Mouse (Mus musculus) lung, embryonic 14.5 days (tissue): ENCODE measurements around the gene Gm12184. TPM values are rescaled to one million over a fixed set of nuclear protein-coding genes. Genes with fewer than 3 reads are reported as not detected.

Experiments used
- ATAC-seq: fragments of 200-750 bp; cut with Nextera tagmentation; 2 replicates; pipeline ENCODE4 v1.8.0; 2017; ENCODE audit warnings: mild to moderate bottlenecking, moderate TSS enrichment, moderate library complexity; ENCODE audit not compliant: insufficient read depth
- DNase-seq: peaks from one replicate; pipeline ENCODE4 v3.0.0-alpha.2; 2015
- H3K27ac ChIP-seq: fragments of 300-500 bp; sonication (generic); 2 replicates; pipeline ENCODE4 v1.5.1; 2014; ENCODE audit warnings: low read depth, mild to moderate bottlenecking, moderate library complexity
- H3K27me3 ChIP-seq: fragments of 300-500 bp; sonication (generic); 2 replicates; pipeline ENCODE4 v1.6.1; 2014; ENCODE audit warnings: low read length, control low read depth; ENCODE audit not compliant: insufficient read depth
- H3K36me3 ChIP-seq: fragments of 300-500 bp; sonication (generic); 2 replicates; pipeline ENCODE4 v1.6.1; 2014; ENCODE audit warnings: control low read depth; ENCODE audit not compliant: insufficient read depth
- H3K4me1 ChIP-seq: fragments of 300-500 bp; sonication (generic); 2 replicates; pipeline ENCODE4 v1.6.1; 2014; ENCODE audit warnings: antibody characterized with exemption, control low read depth; ENCODE audit not compliant: insufficient read depth
- H3K4me2 ChIP-seq: fragments of 300-500 bp; sonication (generic); 2 replicates; pipeline ENCODE4 v1.6.1; 2014; ENCODE audit warnings: mild to moderate bottlenecking
- H3K4me3 ChIP-seq: fragments of 300-500 bp; sonication (generic); 2 replicates; pipeline ENCODE4 v1.5.1; 2014; ENCODE audit warnings: low read depth, low read length
- H3K9ac ChIP-seq: fragments of 300-500 bp; sonication (generic); 2 replicates; pipeline ENCODE4 v1.6.1; 2014
- H3K9me3 ChIP-seq: fragments of 300-500 bp; sonication (generic); 2 replicates; pipeline ENCODE4 v1.6.1; 2016; ENCODE audit warnings: low read depth, low read length, control low read depth
- CTCF ChIP-seq: IDR thresholded peaks from 2 replicates; pipeline ENCODE4 v1.5.1; 2016; ENCODE audit warnings: antibody characterized with exemption, low read depth
- WGBS: fragments of 180-500 bp; shearing (Covaris S2); extraction: QIAGEN DNeasy Blood & Tissue Kit; methylation state at CpG from one replicate; pipeline ENCODE4 v1.1.7; 2014; 5-methylcytosine and 5-hydroxymethylcytosine counted together
- polyA plus RNA-seq: library from polyadenylated mRNA; unstranded; fragments of >200 nt; fragmentation: Nextera tagmentation; extraction: Ambion mirVana; gene quantifications from 2 replicates; pipeline ENCODE4 v1.2.1, GENCODE M21; 2014

The Gm12184 gene
- polyA plus RNA-seq, 1 experiment from 2014 or later: 11.8 TPM

GRCm38 (mm10) chr11:48871201-48871772 is 44.8 kb upstream of the Gm12184 start, which contains the start of gene Irgm1:
Irgm1 (minus strand) TSS chr11:48871683.
- H3K27ac ChIP-seq: peak within 1 kb of the TSS; percentile 77
- peak within 1 kb of the TSS; percentile 73 for H3K4me2 ChIP-seq
- H3K36me3 ChIP-seq: no peaks in the 10 kb centered on the region
- DNase-seq (peak; percentile 76), ATAC-seq (peak; percentile 49; the same call in 1 of the 2 replicates)
- peak within 1 kb of the TSS; percentile 46 for H3K4me3 ChIP-seq
- H3K9me3 ChIP-seq: no peaks in the 10 kb centered on the region
- TF ChIP-seq CTCF: peak; percentile 37
- H3K9ac ChIP-seq: peak within 1 kb of the TSS; percentile 69
- no peaks in the 10 kb centered on the region for H3K27me3 ChIP-seq
- 0 out of 2 replicates have a peak, but pooled peaks cover 10% of the 10 kb centered on the region for H3K4me1 ChIP-seq
- 2% methylated on average over 19 of the region's 19 CpGs for WGBS

GRCm38 (mm10) chr11:48870781-48871180 is 44.3 kb upstream of the Gm12184 start:
- Histone ChIP-seq H3K27ac (peak overlapping the region; percentile 77), H3K4me3 (peak overlapping the region; percentile 46), H3K36me3 (no peaks in the 10 kb centered on the region), H3K9me3 (no peaks in the 10 kb centered on the region), H3K9ac (peak overlapping the region; percentile 69), H3K4me2 (peak overlapping the region; percentile 73), H3K27me3 (no peaks in the 10 kb centered on the region), H3K4me1 (0 out of 2 replicates have a peak, but pooled peaks cover 10% of the 10 kb centered on the region)
- no peak for TF ChIP-seq CTCF
- DNase-seq (peak; percentile 24), ATAC-seq (0 out of 2 replicates have a peak, but pooled peaks have one; percentile 16)
- 28% methylated on average over 7 of the region's 7 CpGs for WGBS

- 0 out of 2 replicates have a peak, but pooled peaks cover 10% of the 10 kb centered on the region for H3K4me1 ChIP-seq
- no peaks in the 10 kb centered on the region for H3K27me3 ChIP-seq
- H3K27ac ChIP-seq: no peak overlapping the region
- TF ChIP-seq CTCF: no peak
- no peaks in the 10 kb centered on the region for H3K9me3 ChIP-seq
- peak overlapping the region; percentile 29; the same call in 1 of the 2 replicates for H3K9ac ChIP-seq
- peak overlapping the region; percentile 46 for H3K4me3 ChIP-seq
- no peaks in the 10 kb centered on the region for H3K36me3 ChIP-seq
- WGBS: 29% methylated on average over 7 of the region's 7 CpGs
- peak overlapping the region; percentile 73 for H3K4me2 ChIP-seq
- peak; percentile 49 for DNase-seq
- no peak for ATAC-seq
These were observed 43.1 kb upstream of the Gm12184 start for GRCm38 (mm10) chr11:48869380-48870110.

- Histone ChIP-seq H3K36me3 (no peaks in the 10 kb centered on the region), H3K27ac (no peak overlapping the region), H3K4me1 (0 out of 2 replicates have a peak, but pooled peaks cover 6% of the 10 kb centered on the region), H3K27me3 (no peaks in the 10 kb centered on the region), H3K4me3 (no peak overlapping the region), H3K9me3 (no peaks in the 10 kb centered on the region), H3K9ac (no peak overlapping the region), H3K4me2 (no peak overlapping the region)
- 93% methylated on average over 9 of the region's 9 CpGs for whole genome bisulfite sequencing
- TF ChIP-seq CTCF: no peak
- DNase-seq (no peak), ATAC-seq (no peak)
These were observed 40.0 kb upstream of the Gm12184 start for GRCm38 (mm10) chr11:48866481-48866880.

- no peak overlapping the region for H3K27ac ChIP-seq
- no peak overlapping the region for H3K9ac ChIP-seq
- no peaks in the 10 kb centered on the region for H3K36me3 ChIP-seq
- 80% methylated on average over 3 of the region's 3 CpGs for WGBS
- H3K9me3 ChIP-seq: no peaks in the 10 kb centered on the region
- ATAC-seq: no peak
- no peak for DNase-seq
- TF ChIP-seq CTCF: no peak
- H3K27me3 ChIP-seq: no peaks in the 10 kb centered on the region
- H3K4me1 ChIP-seq: no peaks in the 10 kb centered on the region
- no peak overlapping the region for H3K4me3 ChIP-seq
- H3K4me2 ChIP-seq: no peak overlapping the region
These were observed 37.4 kb upstream of the Gm12184 start for GRCm38 (mm10) chr11:48863808-48864207.

GRCm38 (mm10) chr11:48862784-48863319 is 36.4 kb upstream of the Gm12184 start:
- Histone ChIP-seq H3K4me3 (no peak overlapping the region), H3K4me1 (no peaks in the 10 kb centered on the region), H3K36me3 (no peaks in the 10 kb centered on the region), H3K9me3 (no peaks in the 10 kb centered on the region), H3K4me2 (no peak overlapping the region), H3K9ac (no peak overlapping the region), H3K27me3 (no peaks in the 10 kb centered on the region), H3K27ac (no peak overlapping the region)
- 56% methylated on average over 1 of the region's 1 CpGs for WGBS
- no peak for TF ChIP-seq CTCF
- no peak for DNase-seq
- ATAC-seq: no peak

- H3K4me3 ChIP-seq: peak overlapping the region; percentile 47
- DNase-seq: peak; percentile 94
These were observed 32.6 kb upstream of the Gm12184 start for GRCm38 (mm10) chr11:48859014-48859413.

More at GRCm38 (mm10) chr11:48859014-48859413, 32.6 kb upstream of the Gm12184 start:
- H3K27me3 ChIP-seq: no peaks in the 10 kb centered on the region
- no peak overlapping the region for H3K9ac ChIP-seq
- no peaks in the 10 kb centered on the region for H3K36me3 ChIP-seq
- no peaks in the 10 kb centered on the region for H3K4me1 ChIP-seq
- H3K27ac ChIP-seq: no peak overlapping the region
- peak; percentile 85 for TF ChIP-seq CTCF
- H3K4me2 ChIP-seq: peak overlapping the region; percentile 92
- WGBS: 0% methylated on average over 6 of the region's 6 CpGs
- ATAC-seq: no peak
- H3K9me3 ChIP-seq: no peaks in the 10 kb centered on the region
